Mouse (Mus musculus): ENCODE data around the gene Crybg1.
"Not testable (repeated sequence)": the region's sequence is repeated elsewhere in the genome, so short reads cannot be mapped to it uniquely, and the experiment has no call there.

Crybg1 gene

GRCm38 (mm10) chr10:44005677-44006641 lies 142.7 kb downstream of the Crybg1 start:
- DNase-seq (ENCODE audit: low read depth, low spot score) = no peak

DNA sequence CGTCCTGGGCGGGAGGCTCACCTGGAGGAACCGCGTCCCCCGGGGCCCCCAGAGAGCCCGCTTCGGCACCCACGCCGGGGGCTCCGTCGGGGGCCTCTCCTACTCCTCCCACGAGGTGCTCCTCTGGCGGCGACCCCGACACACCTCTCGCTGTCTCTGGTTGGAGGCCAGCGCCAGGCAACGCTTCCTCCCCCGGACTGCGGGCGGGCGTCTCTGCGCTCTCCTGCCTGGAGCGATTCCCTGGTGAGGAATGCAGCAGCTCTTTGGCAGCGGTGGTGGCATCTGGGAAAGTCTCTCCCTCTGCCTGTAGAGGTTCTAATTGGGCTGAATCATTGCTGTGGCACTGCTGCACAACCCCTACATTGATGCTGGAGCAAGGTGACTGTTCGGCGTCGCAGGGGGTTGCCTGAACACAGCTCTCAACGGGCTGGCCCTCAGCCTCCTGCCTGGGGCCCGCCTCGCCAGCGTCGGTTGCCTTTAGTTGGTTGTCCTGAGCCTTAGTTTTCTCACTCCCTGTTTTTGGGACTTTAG lies 144.4 kb downstream of the Crybg1 start:
- no peak for DNase-seq (ENCODE audit: low read depth, low spot score)

- no peak for DNase-seq (ENCODE audit: low read depth, low spot score)
These were observed 145.0 kb downstream of the Crybg1 start for GRCm38 (mm10) chr10:44003551-44004151.

DNA sequence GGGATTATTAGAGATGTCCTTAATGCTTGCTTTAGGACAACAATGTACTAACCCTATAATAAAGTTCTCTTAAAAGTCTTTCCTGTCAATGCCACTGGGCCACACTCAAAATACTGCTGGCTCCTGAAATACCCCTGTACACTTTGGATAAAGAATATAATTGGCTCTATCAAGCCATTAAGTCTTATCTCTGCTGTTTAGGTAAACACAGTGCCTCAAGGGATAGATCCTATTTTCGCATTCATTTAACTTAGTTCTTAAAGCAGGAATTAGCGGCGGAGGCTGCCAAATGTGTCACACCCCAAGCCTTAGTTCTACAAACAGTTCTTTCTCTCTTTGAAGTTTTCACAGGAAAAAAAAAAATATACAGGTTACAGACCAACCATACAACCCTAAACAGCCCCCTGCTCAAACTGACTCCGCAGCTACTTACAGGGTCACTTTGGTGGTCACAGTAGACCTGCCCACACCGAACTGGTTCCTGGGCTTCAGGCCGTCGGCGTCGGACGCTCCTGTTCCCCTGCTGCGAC lies 145.6 kb downstream of the Crybg1 start:
- DNase-seq (ENCODE audit: low read depth, low spot score) = no peak

- DNase-seq (ENCODE audit: low read depth, low spot score) = no peak
These were observed 146.4 kb downstream of the Crybg1 start for GRCm38 (mm10) chr10:44002004-44002940.

DNA sequence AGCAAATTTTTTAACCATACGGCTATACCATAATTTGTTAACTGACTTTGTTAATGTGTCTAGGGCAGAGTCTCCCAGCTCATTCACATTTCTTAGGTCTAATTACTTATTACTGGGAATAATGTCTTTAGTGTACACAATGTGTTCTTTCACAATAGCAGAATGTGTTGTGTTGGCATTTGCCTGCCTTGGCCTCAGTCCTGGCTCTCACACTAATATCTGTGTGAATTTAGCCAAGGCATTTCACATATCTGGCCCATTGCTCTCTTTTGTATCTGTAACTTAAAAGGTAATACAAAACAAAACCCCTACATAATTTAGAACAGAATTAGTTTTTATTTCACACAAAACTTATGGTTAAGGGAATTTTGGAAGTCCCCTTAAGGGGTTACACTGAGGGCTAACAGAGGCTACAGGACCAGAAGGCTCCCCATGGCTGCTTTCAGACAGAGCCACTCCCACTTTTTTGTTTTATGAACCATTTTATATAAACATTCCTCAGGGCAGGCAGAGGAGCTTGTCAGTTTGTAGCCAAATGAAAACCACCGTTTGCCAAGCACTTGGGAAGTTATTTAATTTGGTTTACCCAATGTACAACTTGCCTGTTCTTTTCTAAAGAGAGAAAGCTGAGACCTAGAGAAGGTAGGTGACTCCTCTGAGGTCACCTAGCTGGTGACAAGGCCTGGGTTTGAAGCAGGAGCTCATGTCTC lies 148.3 kb downstream of the Crybg1 start:
- DNase-seq (ENCODE audit: low read depth, low spot score) = no peak

DNA sequence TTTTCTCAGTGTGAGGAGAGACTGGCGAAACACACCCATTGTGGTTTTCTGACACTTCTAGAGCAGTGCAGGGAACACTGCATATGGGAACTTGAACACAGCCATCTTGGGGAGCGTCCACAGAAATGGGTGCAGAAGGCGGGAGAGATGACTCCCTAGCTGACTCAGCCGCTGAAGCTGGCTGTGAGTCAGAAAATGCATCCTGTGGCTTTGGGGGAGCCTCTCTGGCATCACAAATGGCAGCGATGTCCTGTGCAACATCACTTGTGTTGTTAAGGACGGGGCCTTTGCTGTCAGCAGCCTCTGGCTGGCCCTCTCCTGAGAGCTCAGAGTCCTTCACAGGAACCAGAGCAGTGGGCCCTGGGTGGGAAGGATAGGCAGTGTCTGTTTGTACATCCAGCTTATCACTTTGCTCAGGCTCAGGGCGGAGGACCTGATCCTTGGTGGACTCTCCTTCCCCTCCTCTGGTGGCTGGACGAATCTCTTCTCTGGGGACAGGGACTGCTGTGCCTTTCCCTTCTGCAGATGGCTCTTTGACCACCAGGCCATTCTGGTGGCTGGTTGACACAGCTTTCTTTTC lies 150.1 kb downstream of the Crybg1 start:
- no peak for DNase-seq (ENCODE audit: low read depth, low spot score)

DNA sequence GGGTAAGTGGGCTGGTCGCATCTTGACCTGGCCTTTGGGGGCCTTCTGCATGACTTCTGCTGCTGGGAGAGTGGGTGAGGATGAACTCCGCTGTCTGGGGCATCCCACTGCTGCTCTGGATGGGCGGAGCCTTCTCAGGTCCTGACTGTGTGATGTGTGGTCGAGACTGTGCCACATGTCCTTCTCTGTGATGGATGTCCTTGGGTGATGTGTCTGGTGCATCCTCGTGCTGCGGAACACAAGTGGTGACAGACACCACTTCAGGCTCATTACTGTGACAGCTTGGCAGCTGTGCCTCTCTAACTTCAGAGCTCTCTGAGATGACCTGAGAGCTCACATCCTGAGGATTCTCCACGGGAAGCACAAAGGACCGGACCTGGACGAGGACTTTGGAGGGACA lies 150.6 kb downstream of the Crybg1 start:
- DNase-seq (ENCODE audit: low read depth, low spot score) = no peak

DNA sequence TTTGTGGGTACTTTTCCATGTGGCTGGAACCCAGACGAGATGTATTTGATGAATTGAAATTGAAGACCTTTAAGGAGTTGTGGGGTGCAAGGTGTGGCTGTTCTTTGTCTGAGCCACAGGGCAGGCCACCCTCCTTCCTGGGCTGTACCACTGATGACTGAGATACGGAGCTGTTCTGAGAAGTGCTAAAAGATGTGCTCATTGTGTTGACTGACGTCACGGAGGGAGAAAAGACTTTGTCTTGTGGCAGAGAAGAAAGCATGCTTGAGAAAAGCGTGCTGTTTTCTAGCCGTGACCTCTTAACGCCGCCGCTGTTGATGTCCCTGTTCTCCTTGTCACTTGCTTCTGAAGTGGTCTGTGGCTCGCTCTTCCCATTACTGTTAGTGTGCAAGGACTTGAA lies 151.4 kb downstream of the Crybg1 start:
- no peak for DNase-seq (ENCODE audit: low read depth, low spot score)

DNA sequence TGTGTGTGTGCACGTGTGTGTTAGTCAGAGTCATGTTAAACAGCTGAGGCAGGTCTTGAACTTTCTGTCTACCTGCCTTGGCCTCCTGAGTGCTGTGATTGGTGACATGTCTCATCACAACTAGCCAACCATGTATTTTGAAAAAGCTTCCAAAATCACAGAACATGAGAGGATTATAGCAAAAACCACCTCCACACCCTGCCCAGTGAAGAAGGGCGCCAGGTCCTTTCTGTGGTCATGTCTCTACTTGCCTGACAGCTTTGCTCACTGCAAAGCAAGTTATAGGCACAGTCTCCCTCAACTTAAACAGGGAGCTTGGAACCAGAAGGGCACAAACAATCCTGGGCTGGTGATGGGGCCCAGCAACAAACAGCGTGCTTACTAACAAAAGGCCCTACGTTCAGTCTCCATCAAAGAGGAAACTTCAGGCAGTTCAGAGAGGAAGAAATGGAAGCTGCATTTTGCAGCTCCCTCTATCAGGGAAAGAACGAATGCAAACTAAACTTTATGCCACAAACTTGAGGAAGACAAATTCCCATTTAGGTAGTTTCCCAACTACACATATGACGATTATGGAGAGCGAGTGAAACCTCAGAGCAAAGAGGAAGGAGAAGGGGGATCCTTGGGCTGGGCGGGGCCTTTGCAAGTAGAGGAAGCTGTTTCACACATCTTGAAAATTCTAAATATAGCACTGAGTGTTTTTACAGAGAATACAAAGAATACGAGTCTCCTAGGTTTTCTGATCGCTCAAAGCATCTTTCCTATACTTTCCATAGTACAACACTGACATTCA lies 152.6 kb downstream of the Crybg1 start:
- no peak for DNase-seq (ENCODE audit: low read depth, low spot score)

DNA sequence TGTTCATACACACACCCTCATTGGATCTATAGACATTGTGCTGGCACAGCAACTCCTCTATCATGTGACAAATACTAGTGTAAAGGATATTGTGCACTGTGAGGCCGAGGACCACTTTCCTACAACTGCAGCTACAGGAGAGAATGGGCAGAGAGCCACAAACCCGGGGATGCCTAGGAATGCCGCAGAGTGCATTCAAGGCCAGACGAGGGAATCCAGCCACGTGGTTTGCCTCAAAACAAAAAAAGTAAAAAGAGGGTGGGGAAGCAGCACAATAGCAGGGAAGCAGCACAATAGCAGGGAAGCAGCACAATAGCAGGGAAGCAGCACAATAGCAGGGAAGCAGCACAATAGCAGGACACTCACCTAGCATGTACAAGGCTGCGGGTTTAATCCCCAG lies 155.5 kb downstream of the Crybg1 start:
- no peak for DNase-seq (ENCODE audit: low read depth, low spot score)

DNA sequence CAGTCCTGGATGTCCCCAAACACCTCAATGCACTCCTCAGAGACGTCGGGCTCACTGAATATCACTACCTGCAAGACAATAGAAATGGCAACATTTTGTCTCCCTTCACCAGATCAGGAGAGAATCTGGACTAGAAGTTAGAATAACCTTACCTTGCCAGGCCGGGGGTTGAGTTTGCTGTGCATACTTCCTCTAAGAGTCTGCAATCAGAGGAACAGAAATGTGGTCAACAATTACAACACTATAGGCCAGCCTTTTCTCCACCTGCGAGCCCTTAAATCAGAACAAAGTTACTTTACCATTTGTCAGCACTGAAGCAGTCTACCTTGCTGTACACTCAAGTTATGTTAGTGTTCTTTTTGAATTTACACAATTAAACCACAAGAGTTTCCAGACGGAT lies 156.1 kb downstream of the Crybg1 start:
- DNase-seq (ENCODE audit: low read depth, low spot score) = no peak

- no peak for DNase-seq (ENCODE audit: low read depth, low spot score)
These were observed 157.4 kb downstream of the Crybg1 start for GRCm38 (mm10) chr10:43991268-43991667.

GRCm38 (mm10) chr10:43983866-43984265 lies 164.8 kb downstream of the Crybg1 start:
- no peak for DNase-seq (ENCODE audit: low read depth, low spot score)

DNA sequence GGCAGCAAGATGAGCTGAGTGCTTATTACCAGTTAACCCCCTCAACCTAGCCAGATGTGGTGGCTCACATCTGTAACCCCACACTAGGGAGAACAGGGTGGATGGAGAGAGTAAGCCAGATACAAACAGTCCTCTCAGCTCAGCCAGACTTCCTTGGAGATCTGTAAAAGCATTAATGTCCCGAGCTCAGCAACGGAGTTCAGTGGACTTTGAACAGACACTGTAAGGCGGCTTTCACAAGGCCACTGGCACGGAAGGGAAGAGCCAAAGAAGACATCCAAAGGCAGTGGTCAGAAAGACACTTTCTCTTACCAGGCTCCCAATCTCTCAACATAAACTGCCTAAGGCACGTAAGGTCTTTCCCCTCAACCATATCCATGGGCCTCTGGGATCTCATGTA lies 165.4 kb downstream of the Crybg1 start:
- DNase-seq (ENCODE audit: low read depth, low spot score) = no peak

- DNase-seq (ENCODE audit: low read depth, low spot score) = no peak
These were observed 166.2 kb downstream of the Crybg1 start for GRCm38 (mm10) chr10:43982470-43982869.

GRCm38 (mm10) chr10:43980742-43981141 lies 167.9 kb downstream of the Crybg1 start:
- not testable (repeated sequence) for DNase-seq (ENCODE audit: low read depth, low spot score)

GRCm38 (mm10) chr10:43980080-43980479 lies 168.6 kb downstream of the Crybg1 start:
- DNase-seq (ENCODE audit: low read depth, low spot score) = no peak

- DNase-seq (ENCODE audit: low read depth, low spot score) = no peak
These were observed 171.3 kb downstream of the Crybg1 start for GRCm38 (mm10) chr10:43977353-43977752.

GRCm38 (mm10) chr10:43973244-43973643 lies 175.4 kb downstream of the Crybg1 start:
- no peak for DNase-seq (ENCODE audit: low read depth, low spot score)

Data from c-Kit-negative CD71-positive TER-119-positive erythroid progenitor cells, embryonic 14.5 days (primary cell).